ENCODE assay signal across 17 mouse cellular contexts in genomic region chr12:113023082-113023481, GRCm38 (mm10). TPM values are rescaled to one million over a fixed set of nuclear protein-coding genes. Genes with fewer than 3 reads are reported as not detected.
DNase-seq lines count a peak whose midpoint lies in the region; ATAC-seq and TF ChIP-seq lines count a peak whose summit lies in the region.
"Had no signal": no experiment of that assay in that cellular context is flagged by ENCODE, and none has a peak within 500 bp of the region (broad histone marks: within the 10 kb centered on the region; RNA-seq: fewer than 3 reads in every experiment).

No protein-coding gene starts in this region.

- no peaks in the 10 kb centered on the region for H3K27me3 ChIP-seq in CH12.LX (replicated peaks)
- H3K27me3 ChIP-seq: forebrain, embryonic 15.5 days; heart, embryonic 15.5 days; intestine, embryonic 15.5 days had no signal

- no peak for TF ChIP-seq POLR2A in CH12.LX (IDR thresholded peaks at IDR 0.05; ENCODE audit: low read depth, low read length)

- TF ChIP-seq EP300 in CH12.LX (IDR thresholded peaks at IDR 0.05; ENCODE audit: low read length) = peak; percentile 65

- in situ Hi-C loops in CH12.LX (cut with MboI; ENCODE audit: low pct_ligation_motif_present, low pct_unique_long_range_greater_than_20kb, low sequenced_read_pairs) = no loop called here

- H3K4me1 ChIP-seq in CH12.LX (ENCODE audit: control insufficient read depth in 1 of 2, insufficient read depth in 2 of 2) = peaks cover 17 to 27% of the 10 kb centered on the region in 2 experiments
- H3K4me1 ChIP-seq: intestine, embryonic 15.5 days had no signal

- dilution Hi-C loops in CH12.LX (cut with MboI; ENCODE audit: extremely low pct_ligation_motif_present, extremely low pct_unique_long_range_greater_than_20kb, low sequenced_read_pairs) = no loop called here

- peaks cover 4% of the 10 kb centered on the region for H3K9me3 ChIP-seq in CH12.LX (replicated peaks; ENCODE audit: low read length)
- H3K9me3 ChIP-seq: forebrain, embryonic 15.5 days; heart, embryonic 15.5 days; intestine, embryonic 15.5 days had no signal

- H3K36me3 ChIP-seq in CH12.LX (replicated peaks in 1 of 2; ENCODE audit: control insufficient read depth in 1 of 2, insufficient read depth in 1 of 2, low read length in 1 of 2) = peaks cover 0 to 28% of the 10 kb centered on the region in 2 experiments

- H3K9ac ChIP-seq in CH12.LX (ENCODE audit: insufficient read depth, low read depth) = no peak overlapping the region
- H3K9ac ChIP-seq: forebrain, embryonic 15.5 days; heart, embryonic 15.5 days; intestine, embryonic 15.5 days had no signal

- no peaks in the 10 kb centered on the region; the same call in 1 of the 2 replicates for H3K79me2 ChIP-seq in CH12.LX (replicated peaks; ENCODE audit: control insufficient read depth, extremely low read depth, insufficient read depth, poor library complexity, severe bottlenecking)

- peak; percentile 48 to 68 for DNase-seq in adrenal gland, adult (ENCODE audit: inconsistent age in 2 of 2, low spot score in 1 of 2)
- DNase-seq in adrenal gland, postnatal 10 days = no peak
- peak; percentile 78 for DNase-seq in CH12.LX (ENCODE audit: extremely low read depth)
- DNase-seq in c-Kit-positive CD71-negative TER-119-negative erythroid progenitor cells, embryonic 14.5 days (ENCODE audit: low read depth) = peak; percentile 61
- peak; percentile 59 for DNase-seq in natural killer cell, adult 2 months (ENCODE audit: low spot score in 2 of 2)
- no peak for DNase-seq in urinary bladder, postnatal 36 days (ENCODE audit: low spot score in 2 of 2)
- no peak for DNase-seq in layer of hippocampus, adult 18-20 months (ENCODE audit: low spot score in 2 of 2)
- DNase-seq: adrenal gland, adult 8-10 months; cerebellum, postnatal 10 days; heart, adult 11 months; layer of hippocampus, adult 9-11 months; lung, adult 18-20 months had no signal

- no peak for ATAC-seq in CD4-positive, CD25-positive, alpha-beta regulatory T cell, adult 4 months
- ATAC-seq: forebrain, embryonic 15.5 days; intestine, embryonic 15.5 days had no signal

- no peak overlapping the region for H3K4me3 ChIP-seq in CH12.LX (replicated peaks in 1 of 3; ENCODE audit: low read depth in 2 of 3, low read length in 2 of 3, poor library complexity in 1 of 3)
- H3K4me3 ChIP-seq: forebrain, embryonic 15.5 days; heart, embryonic 15.5 days; intestine, embryonic 15.5 days had no signal

- no peak for TF ChIP-seq CTCF in CH12.LX (conservative IDR thresholded peaks at IDR 0.05 in 1 of 2, IDR thresholded peaks at IDR 0.05 in 1 of 2; ENCODE audit: low read depth in 2 of 2, low read length in 2 of 2)

- no peak for TF ChIP-seq RAD21 in CH12.LX (IDR thresholded peaks at IDR 0.05; ENCODE audit: low read depth, low read length)

- H3K4me2 ChIP-seq in CH12.LX (ENCODE audit: insufficient read depth, low read depth, poor library complexity, severe bottlenecking) = 0 out of 2 replicates have a peak overlapping the region, but pooled peaks have one; percentile 19
- H3K4me2 ChIP-seq: forebrain, embryonic 15.5 days; heart, embryonic 15.5 days; intestine, embryonic 15.5 days had no signal

- H3K27ac ChIP-seq in CH12.LX (ENCODE audit: insufficient read depth, low read depth) = no peak overlapping the region
- H3K27ac ChIP-seq: forebrain, embryonic 15.5 days; heart, embryonic 15.5 days; intestine, embryonic 15.5 days; kidney, postnatal 0 days had no signal

TF ChIP-seq in CH12.LX, 34 proteins besides CTCF, POLR2A, EP300 and RAD21:
- TF ChIP-seq USF2 (conservative IDR thresholded peaks at IDR 0.05; ENCODE audit: low read depth, low read length) = 0 out of 2 replicates have a peak, but pooled peaks have one; percentile 11
- TF ChIP-seq HCFC1 (IDR thresholded peaks at IDR 0.05; ENCODE audit: low read depth, low read length) = no peak
- 0 out of 2 replicates have a peak, but pooled peaks have one; percentile 10 for TF ChIP-seq KAT2A (IDR thresholded peaks at IDR 0.05; ENCODE audit: insufficient replicate concordance, low read length)
- TF ChIP-seq ETS1 (conservative IDR thresholded peaks at IDR 0.05; ENCODE audit: low read depth, low read length) = peak; percentile 91
- TF ChIP-seq MAFK (IDR thresholded peaks at IDR 0.05; ENCODE audit: insufficient replicate concordance, low read length) = 0 out of 2 replicates have a peak, but pooled peaks have one; percentile 12
- no peak for TF ChIP-seq ZKSCAN1 (IDR thresholded peaks at IDR 0.05; ENCODE audit: borderline replicate concordance, low read depth, low read length)
- 0 out of 2 replicates have a peak, but pooled peaks have one; percentile 19 for TF ChIP-seq IRF4 (IDR thresholded peaks at IDR 0.05; ENCODE audit: low read depth, low read length)
- no peak for TF ChIP-seq PAX5 (IDR thresholded peaks at IDR 0.05; ENCODE audit: low read length)
- TF ChIP-seq SIN3A (IDR thresholded peaks at IDR 0.05; ENCODE audit: low read length) = peak; percentile 85; the same call in 1 of the 2 replicates
- TF ChIP-seq BHLHE40 (IDR thresholded peaks at IDR 0.05; ENCODE audit: low read depth, low read length) = peak; percentile 72
- TF ChIP-seq CHD2 (IDR thresholded peaks at IDR 0.05; ENCODE audit: low read length) = no peak

RNA-seq across cellular contexts. Expression of gene Pacs2, which starts 8.8 kb away (rescaled TPM):
- 10 to 100 TPM; 30.3 to 37.1 TPM for total RNA-seq in adrenal gland, postnatal 10 days (2021)
- total RNA-seq in CH12.LX (2012; rRNA removed) = 6.5 and 7.1 TPM in 2 replicates
- 2.4 and 3.1 TPM in 2 replicates for total RNA-seq in CH12.LX (2014; rRNA removed)
- polyA plus RNA-seq in CH12.LX (2012; ENCODE audit: insufficient read length, low read depth) = 7.0 and 8.2 TPM in 2 replicates
- polyA plus RNA-seq in CD4-positive, CD25-positive, alpha-beta regulatory T cell, adult 4 months (2017; shearing (Covaris generic)) = 1 to 10 TPM; 5.8 to 7.3 TPM
- 10 to 100 TPM; 88.3 to 90.3 TPM for total RNA-seq in layer of hippocampus, adult 18-20 months (2021)

RNA-seq across cellular contexts. Expression of gene Brf1, which starts 22.6 kb away (rescaled TPM):
- 10 to 100 TPM; 40.1 to 55.3 TPM for total RNA-seq in adrenal gland, postnatal 10 days (2021)
- total RNA-seq in CH12.LX (2012; rRNA removed) (30.8 and 31.2 TPM in 2 replicates), CH12.LX (2014; rRNA removed) (15.9 and 18.1 TPM in 2 replicates)
- 29.6 and 30.6 TPM in 2 replicates for polyA plus RNA-seq in CH12.LX (2012; ENCODE audit: insufficient read length, low read depth)
- polyA plus RNA-seq in CD4-positive, CD25-positive, alpha-beta regulatory T cell, adult 4 months (2017; shearing (Covaris generic)) = 10 to 100 TPM; 26.9 to 32.7 TPM
- total RNA-seq in layer of hippocampus, adult 18-20 months (2021) = 10 to 100 TPM; 48.3 to 55.2 TPM

RNA-seq across cellular contexts. Expression of gene Btbd6, which starts 46.8 kb away (rescaled TPM):
- total RNA-seq in adrenal gland, postnatal 10 days (2021) = 10 to 100 TPM; 16.9 to 28.1 TPM
- 10.8 and 11.9 TPM in 2 replicates for total RNA-seq in CH12.LX (2012; rRNA removed)
- total RNA-seq in CH12.LX (2014; rRNA removed) = 4.3 and 5.6 TPM in 2 replicates
- polyA plus RNA-seq in CH12.LX (2012; ENCODE audit: insufficient read length, low read depth) = 8.0 and 9.9 TPM in 2 replicates
- polyA plus RNA-seq in CD4-positive, CD25-positive, alpha-beta regulatory T cell, adult 4 months (2017; shearing (Covaris generic)) = 1 to 10 TPM; 7.8 to 8.7 TPM
- 10 to 100 TPM; 56.3 to 62.2 TPM for total RNA-seq in layer of hippocampus, adult 18-20 months (2021)

RNA-seq across cellular contexts. Expression of gene Tex22, which starts 51.2 kb away (rescaled TPM):
- not detected for total RNA-seq in adrenal gland, postnatal 10 days (2021)
- total RNA-seq in CH12.LX (2012; rRNA removed) (0.21 and 0.55 TPM in 2 replicates), CH12.LX (2014; rRNA removed) (not detected in 2 replicates)
- not detected in 2 replicates for polyA plus RNA-seq in CH12.LX (2012; ENCODE audit: insufficient read length, low read depth)
- not detected for polyA plus RNA-seq in CD4-positive, CD25-positive, alpha-beta regulatory T cell, adult 4 months (2017; shearing (Covaris generic))
- total RNA-seq in layer of hippocampus, adult 18-20 months (2021) = under 1 TPM; 0.32 to 0.91 TPM
- polyA plus RNA-seq: heart, embryonic 15.5 days; intestine, embryonic 15.5 days; kidney, postnatal 0 days had no signal

Comparison
In these comparisons a context has a peak if more than half of its experiments do, and no peak if none do; other contexts are left out.
1. DNase-seq: peak in adrenal gland, adult (2 of 2), CH12.LX (single experiment), c-Kit-positive CD71-negative TER-119-negative erythroid progenitor cells, embryonic 14.5 days (single experiment) and natural killer cell, adult 2 months (2 of 2); none in adrenal gland, postnatal 10 days (single experiment), urinary bladder, postnatal 36 days (0 of 2) and layer of hippocampus, adult 18-20 months (0 of 2).